Mouse (Mus musculus) liver, adult (tissue): Measurements from ENCODE around the gene Stxbp4.

ENCODE experiments used
- GATA4 ChIP-seq: IDR thresholded peaks from 2 replicates; pipeline ENCODE4 v1.6.1; 2014; ENCODE audit warnings: mild to moderate bottlenecking, low read length; ENCODE audit not compliant: insufficient replicate concordance

The Stxbp4 gene

DNA sequence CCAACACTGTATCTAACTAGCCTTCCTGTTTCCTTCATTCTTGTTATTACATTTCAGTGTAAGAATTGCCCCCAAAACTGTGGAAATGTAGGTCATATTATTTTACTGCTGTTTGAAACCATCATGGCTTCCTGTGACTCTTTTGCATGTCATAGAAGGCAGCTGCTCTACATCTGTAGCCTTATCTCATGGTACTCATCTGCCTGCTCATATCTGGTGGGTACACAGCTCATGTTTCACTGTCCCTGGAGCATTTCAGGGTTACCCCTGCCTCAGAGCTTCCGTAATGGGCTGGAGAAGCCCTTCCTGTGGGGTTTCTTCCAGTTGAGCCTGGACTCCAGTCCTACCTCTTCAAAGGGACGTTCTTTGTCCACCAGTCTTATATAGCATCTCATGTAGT, 112.6 kb downstream of the Stxbp4 start:
- no peak for TF ChIP-seq GATA4

DNA sequence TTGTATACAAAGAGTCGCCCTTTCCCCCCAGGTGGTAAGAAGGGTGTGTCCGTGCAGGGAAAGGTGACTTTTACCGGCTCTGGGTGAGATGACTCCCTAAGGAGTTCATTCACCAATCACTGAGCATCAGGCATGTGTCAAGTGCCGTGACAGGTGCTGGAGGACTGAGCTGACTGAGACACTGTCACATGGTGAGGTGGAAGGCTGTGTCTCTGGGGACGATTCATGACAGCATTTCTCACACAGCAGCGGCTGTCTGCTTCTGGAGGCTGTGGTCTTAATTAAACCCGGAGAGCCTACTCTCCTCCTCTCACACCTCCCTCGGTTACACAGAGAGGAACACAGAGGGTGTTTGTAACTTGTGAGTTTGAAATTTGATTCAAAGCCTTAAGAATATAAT, 116.8 kb downstream of the Stxbp4 start:
- TF ChIP-seq GATA4: no peak

DNA sequence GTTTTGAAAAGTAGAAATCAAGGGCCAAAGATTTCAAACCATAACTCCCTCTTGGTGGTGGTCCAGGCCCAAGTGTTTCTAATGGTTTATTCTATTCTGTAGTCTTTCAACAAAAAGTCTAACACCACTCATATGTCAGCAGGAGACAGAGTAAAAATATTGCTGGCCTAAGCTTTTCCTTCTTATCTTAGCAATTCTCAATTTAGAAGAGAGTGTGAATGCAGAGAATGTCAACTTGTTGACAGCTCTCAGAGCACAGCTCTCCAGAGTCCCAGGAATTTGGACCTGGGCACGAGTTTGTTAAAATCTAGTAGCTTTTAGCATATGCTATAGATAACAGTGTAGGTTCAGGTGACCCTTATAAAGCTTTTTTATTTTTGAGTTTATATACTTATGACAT, 120.1 kb downstream of the Stxbp4 start:
- no peak for TF ChIP-seq GATA4

DNA sequence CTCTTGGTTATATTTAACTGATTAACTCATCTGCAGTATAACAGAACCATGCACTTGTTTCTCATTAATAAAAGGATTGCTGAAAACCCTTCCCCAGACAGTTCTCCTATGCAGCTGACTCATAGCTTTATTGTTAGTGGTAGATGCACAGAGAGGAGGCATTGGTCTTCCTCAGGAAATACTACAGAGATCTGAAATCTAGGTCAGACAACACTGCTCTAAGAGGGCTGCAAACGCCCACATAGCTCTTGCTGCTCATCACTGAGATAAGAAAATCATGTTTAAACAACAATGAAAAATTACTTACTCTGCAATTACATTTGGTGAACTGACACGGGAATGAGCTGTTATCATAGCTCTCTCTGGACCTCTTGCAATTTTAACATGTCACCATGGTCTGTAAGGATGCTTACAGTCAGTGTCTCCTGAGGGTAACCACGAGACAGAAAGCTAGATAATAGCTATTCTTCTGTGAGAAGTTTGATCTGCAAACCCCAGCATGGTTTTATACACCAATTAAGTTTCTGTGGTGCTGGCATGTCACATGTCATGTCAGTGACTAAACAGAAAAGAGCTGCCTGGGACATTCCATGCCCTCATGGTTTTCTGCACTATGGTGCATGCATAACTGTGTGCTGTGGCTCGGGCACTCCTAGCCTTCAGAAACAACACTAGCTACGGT, 125.2 kb downstream of the Stxbp4 start:
- TF ChIP-seq GATA4: no peak

DNA sequence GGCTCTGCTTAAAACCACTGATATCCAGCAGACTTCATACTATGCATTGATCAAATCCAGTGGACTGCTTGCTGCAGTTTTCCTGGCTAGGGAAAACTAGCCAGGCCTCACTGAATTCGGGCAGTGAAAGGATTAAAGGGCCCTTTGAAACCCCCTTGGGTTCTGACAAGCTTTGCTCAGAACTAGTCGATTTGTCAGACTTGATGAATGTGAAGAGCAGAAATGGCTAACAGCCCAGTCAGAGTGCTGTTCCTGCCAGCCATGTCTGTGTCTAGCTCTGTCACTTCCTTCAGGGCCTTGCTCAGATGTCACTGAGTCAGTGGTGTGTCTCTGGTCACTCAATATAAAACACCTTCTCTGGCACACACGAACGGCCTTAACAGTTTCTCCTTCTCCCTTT, 136.0 kb downstream of the Stxbp4 start:
- no peak for TF ChIP-seq GATA4

DNA sequence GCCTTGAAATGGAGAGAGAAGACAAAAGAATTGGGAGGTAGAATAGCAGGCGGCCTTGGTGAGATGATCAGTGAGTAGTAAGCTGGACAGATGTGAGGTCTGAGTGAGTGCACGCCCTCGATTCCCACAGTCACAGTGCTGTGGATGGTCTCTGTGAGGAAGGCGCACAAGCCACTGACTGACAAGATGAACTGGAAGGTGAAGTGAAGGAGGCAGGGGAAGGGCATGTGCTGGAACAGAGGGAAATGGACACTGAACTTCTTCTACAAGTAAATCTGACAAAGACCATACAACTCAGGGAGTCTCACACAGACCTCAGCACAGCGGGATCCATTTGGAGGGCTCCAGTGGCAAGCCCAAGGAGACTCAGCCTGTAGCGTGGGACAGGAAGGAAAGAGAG, 138.0 kb downstream of the Stxbp4 start:
- TF ChIP-seq GATA4: no peak

DNA sequence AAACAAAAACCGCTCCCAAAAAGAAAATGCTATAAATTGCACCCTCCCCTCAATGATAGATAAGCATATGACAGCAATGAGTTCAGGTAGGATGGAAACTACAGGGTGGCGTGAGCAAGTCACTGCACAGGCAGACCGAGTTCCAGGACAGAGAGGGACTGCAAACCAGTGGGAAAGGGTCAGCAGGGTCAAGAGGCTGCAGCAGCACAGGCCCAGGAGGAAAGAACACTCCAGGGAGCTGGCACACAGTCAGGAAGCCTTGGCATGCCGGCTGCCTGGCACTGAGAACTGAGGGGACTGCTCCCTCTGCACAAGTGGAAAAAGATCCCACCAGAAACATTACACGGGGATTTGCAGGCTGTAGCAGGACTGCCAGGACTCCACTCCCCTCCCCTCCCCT, 139.4 kb downstream of the Stxbp4 start:
- no peak for TF ChIP-seq GATA4

DNA sequence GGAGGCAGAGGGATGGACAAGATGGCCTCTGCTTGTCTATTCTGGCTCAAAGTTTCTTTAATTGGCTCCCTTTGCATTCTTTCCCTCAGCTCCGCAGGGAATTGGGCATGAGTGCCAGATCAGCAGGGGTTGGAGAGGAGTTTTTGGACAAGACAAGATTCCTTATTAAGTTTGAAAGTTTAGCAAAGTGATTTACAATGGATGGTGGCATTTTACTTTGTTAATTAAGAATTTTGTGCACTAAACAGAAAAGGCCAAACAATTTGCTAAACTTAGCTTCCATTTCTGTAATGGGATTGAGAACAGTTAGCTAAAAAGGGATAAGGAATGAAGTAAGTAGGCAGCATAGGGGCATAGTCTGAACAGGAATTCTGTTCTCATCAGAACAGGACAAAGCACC, 142.9 kb downstream of the Stxbp4 start:
- TF ChIP-seq GATA4: no peak

DNA sequence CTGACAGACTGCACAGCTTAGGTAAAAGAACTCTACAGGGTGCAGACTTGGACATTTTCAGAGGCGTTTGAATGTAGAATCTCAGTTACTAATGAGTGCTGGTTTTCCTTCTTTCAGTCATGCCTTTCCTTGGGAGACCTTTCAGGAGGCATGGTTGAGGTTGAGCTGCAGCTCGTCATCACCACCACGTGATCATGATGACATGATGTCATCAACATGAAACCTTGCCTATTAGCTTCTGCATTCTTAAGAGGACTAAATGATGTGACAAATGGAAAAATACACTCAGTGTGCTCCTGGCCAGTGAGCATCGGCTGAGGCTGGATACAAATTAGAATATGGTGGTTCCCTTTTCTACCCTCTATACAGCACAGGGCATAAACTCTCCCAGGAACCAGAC, 145.4 kb downstream of the Stxbp4 start:
- TF ChIP-seq GATA4: no peak

DNA sequence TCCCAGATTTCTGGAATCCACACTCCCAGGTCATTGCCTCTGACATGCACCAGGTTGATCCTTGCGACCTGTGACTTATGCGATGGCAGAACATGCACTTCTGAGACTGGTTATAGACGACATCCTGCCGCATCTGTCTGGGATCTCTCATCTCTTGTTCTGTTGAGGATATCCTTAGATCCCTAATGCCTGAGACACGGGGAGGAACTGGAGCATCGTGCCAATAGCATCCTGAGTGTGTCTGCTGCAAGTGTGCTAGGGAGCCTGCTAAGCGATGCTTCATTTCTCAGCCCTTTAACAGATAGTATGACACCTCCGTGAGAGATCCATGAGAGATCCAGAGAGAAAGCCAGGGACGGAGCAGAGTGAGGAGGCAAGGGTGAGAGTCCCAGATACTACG, 148.7 kb downstream of the Stxbp4 start:
- TF ChIP-seq GATA4: no peak

DNA sequence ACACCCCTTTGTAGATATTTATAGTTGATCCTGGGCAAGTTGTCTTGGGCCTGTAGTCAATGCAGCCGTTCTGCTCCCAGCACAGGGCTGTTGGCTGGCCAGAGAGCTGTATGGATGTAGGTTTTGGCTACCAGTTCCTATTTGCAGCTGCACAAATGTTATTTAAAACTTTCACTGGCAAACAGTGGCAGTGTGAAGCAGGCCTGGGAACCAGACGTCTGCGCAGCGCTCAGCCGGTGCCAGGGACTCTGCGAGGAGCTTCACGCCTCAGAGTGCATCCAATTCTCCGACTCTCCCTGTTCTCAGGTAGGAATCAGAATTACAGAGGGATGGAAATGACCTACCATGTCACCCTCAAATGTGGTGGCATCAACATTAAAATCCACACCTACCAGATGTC, 150.2 kb downstream of the Stxbp4 start:
- no peak for TF ChIP-seq GATA4

DNA sequence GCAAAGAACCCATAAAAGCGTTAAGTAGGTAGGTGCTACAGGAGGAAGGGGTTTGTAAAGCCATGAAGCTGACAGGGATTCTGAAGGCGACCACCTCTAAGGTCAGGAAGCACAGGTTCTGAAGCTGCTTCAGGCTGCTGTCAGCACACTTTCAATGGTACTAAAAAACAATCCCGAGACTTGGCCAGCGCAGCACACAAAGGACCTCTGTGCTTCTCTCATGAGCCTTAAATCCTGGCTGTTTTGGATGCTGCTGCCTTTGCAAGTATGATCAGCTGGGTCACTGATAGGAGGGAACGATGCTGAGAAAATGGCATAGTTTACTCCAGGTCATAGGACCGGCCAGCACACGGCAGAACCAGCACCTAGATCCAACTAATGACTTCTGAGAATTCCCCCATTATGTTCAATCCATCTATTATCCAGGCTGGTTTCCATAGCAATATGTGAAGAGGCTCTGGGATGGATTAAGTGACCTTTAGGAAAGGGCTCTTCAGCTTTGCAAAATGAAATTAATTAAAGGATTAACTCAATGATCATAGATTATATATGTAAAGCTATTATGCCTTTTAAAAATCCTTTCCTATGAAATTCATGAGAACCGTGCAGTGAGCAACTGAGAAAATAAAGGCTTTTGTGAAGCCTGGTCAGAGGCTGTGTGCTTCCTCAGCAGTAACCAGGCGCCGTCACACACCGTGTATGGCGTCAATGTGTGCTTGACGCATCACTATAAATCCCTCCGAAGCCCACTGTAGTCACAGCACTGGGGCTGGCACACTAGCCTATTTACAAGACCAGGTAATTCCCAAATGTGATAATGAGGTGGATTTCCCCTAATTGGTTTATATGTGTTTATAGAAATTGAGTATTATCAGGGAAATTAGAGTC, 152.9 kb downstream of the Stxbp4 start:
- no peak for TF ChIP-seq GATA4

DNA sequence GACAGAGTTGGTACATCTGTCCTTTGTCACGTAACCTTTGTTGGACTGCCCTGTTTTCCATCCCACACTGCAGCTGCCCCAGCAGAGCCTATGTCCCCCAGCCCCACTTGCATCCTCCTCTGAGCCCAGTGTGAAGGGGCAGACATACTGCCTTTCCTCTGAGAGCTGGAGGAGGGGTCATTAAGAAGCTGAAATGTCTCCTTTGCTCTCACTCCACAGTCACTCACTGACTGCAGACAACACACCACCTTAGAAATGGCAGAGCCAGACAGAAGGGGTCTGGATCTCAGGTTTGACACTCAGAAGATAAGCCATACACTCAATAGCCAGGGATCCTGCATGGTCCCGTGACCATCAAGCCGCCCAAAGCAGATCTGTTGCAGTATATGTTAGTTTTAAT, 154.1 kb downstream of the Stxbp4 start:
- no peak for TF ChIP-seq GATA4

DNA sequence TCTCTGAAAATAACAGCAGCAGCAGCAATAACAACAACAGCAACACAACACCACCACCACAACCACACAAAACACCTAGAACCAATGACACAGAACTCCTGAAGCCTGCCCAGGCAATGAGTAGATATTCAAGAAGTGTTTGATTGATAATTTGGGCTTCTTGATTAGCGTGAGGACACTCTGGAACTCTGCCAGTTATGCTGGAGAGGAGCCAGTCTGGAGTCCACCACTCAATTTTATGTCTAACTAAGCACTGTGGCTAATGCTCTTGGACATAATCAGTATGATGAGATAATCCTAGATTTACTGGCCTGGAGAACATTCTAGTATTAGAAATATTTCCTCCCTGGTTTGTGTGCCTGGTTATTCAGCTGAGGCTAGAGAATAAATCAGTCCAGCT, 156.1 kb downstream of the Stxbp4 start:
- TF ChIP-seq GATA4: no peak

DNA sequence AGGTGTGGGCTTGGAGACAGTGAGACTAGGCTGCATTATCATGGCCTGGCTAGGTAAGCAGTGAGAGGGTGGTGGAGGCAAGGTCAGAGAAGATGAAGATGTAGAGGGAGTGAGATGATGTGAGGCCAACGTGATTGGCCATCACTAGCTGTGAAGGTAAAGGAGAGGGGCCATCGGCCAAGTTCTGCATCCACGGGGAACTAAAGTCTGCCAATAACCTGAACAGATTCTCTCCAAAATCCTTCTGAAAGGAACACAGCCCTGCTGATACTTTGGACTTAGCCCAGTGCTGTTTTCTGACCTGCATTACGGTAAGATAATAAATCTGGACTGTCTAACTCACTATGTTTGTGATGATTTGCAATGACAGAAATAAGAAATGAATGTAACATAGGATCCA, 167.6 kb downstream of the Stxbp4 start:
- TF ChIP-seq GATA4: no peak

DNA sequence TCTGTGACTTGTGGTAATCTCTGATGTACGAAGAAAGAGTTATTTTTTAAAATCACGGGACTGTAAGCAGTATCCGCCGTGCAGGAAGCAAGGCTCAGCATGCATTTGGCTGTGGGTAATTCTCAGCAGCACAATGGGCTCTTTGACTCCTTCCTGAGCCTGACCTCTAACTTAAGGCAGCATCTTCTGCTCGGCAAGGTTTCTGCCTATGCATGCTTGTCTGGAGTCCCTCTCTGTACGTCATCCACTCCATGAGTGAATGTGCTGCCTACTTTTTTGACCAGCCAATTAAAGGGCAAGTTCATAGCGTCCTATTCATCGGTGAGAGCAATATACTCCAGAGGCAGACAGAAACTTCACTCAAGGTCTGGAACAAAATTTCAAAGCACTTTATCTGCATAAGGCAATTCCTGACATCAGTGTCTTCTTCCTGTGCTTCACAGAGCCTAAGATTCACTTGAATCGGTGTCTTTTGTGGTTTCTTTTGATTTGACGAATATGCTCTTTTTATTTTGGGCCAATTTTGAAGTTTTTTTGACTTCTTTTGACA, 173.8 kb downstream of the Stxbp4 start:
- no peak for TF ChIP-seq GATA4

DNA sequence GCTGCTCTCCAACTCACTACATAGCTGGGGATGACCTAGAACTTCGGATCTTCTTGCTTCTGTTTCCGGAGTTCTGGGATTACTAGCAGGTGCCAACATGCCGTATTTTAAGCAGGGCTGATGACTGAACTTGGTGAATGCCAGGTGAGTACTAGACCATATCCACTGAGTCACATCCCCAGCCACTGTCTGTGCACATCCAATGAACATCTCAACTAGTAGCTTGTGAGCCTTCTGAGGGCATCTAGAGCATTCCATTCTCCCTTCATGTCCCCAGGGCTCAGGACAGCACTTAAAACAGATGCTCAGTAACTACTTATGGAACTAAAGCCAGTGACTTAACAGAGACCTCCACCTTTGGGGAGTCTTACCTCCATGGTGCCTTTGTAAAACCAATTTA, 177.4 kb downstream of the Stxbp4 start:
- TF ChIP-seq GATA4: no peak

DNA sequence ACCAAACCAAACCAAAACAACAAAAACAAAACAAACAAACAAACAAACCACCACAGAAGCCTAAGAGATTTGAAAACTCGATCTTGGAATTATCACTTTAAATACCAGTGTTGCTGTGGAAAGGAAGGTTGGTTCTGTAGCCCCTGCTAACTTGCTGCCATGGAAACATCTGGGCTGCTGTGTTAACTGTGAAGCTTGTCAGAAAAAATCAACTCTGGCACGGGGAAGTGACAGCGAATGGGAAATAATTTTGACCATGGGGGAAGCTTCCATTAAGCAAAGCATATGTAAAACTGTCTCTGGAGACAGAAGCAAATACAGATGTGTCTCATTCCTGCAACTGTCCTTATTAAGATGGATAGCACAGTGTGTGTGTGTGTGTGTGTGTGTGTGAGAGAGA, 185.8 kb downstream of the Stxbp4 start:
- no peak for TF ChIP-seq GATA4
